Mouse (Mus musculus) T-cell, adult 2 months (primary cell): ENCODE measurements at regions not wholly inside any gene's neighbourhood (a gene's known extent, or its start where the extent isn't known, plus 50 kb on each side); places are given as distances from the start of the nearest gene placed in this dataset.

Experiments
- DNase-seq: peaks from one replicate; pipeline ENCODE4 v3.0.0; 2022; ENCODE audit warnings: low spot score

DNA sequence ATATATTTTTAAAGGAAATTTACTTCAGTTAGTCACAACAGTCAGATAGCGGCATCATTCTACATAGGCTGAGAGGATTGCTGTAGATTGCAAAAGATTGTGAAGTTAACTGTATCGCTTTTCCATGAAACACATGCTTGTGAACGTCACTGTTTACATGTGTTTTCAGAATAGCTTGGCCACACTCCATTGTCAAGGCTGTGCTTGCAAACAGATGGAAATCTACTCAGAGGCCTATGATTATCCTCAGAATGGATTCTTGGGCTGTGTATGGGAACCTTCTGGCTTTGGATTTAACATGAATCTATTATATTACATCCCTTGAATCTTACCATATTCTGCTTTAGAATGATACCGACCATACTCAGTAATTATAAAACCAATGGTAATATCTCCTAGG lies 690.1 kb downstream of the Ttll7 start:
- DNase-seq: no peak

DNA sequence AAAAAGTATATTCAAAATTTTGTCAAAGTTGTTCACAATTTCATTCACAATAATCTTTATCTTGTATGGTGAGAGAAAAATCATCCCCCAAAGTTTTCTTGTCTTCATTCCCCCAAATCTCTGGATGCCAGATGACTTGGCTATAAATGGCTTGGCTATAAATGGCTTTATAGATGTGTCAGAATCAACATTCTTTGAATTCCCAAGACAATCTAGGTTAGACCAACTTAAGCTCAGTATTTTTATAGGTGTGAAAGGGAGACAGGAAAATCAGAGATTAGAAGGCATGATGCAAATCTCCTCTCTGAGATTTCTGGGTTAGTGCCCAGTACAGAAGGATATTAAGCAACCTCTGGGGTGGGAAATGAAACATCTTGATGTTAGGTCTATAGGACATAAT lies 685.4 kb downstream of the Ttll7 start:
- DNase-seq: no peak

- no peak for DNase-seq
These were observed 680.0 kb downstream of the Ttll7 start for GRCm38 (mm10) chr3:147532196-147532595.

- no peak for DNase-seq
These were observed 679.5 kb downstream of the Ttll7 start for GRCm38 (mm10) chr3:147531608-147532180.
